Mouse (Mus musculus) hindbrain, embryonic 16.5 days (tissue): ENCODE measurements around the gene Galnt2. TPM values are rescaled to one million over a fixed set of nuclear protein-coding genes. Genes with fewer than 3 reads are reported as not detected.
A peak's percentile ranks its signal among the peaks of the same experiment; 100 is the strongest.

ENCODE experiments used
- ATAC-seq: fragments of 200-750 bp; cut with Nextera tagmentation; 2 replicates; pipeline ENCODE4 v1.8.0; 2017; ENCODE audit warnings: moderate TSS enrichment, moderate library complexity
- H3K27ac ChIP-seq: fragments of 300-500 bp; sonication (generic); 2 replicates; pipeline ENCODE4 v1.5.1; 2014; ENCODE audit warnings: low read depth, mild to moderate bottlenecking, control low read depth, low read length, moderate library complexity
- H3K27me3 ChIP-seq: fragments of 300-500 bp; sonication (generic); replicated peaks from 2 replicates; pipeline ENCODE4 v1.6.1; 2014; ENCODE audit warnings: low read length; ENCODE audit not compliant: control insufficient read depth, insufficient read depth
- H3K36me3 ChIP-seq: fragments of 300-500 bp; sonication (generic); 2 replicates; pipeline ENCODE4 v1.6.1; 2014; ENCODE audit warnings: mild to moderate bottlenecking, low read length, moderate library complexity, mixed read lengths; ENCODE audit not compliant: control insufficient read depth, insufficient read depth
- H3K4me1 ChIP-seq: fragments of 300-500 bp; sonication (generic); 2 replicates; pipeline ENCODE4 v1.6.1; 2014; ENCODE audit warnings: low read depth, low read length; ENCODE audit not compliant: control insufficient read depth, insufficient read depth
- H3K4me2 ChIP-seq: fragments of 300-500 bp; sonication (generic); 2 replicates; pipeline ENCODE4 v1.6.1; 2014; ENCODE audit warnings: mild to moderate bottlenecking, low read length, control low read depth, moderate library complexity
- H3K4me3 ChIP-seq: fragments of 300-500 bp; sonication (generic); 2 replicates; pipeline ENCODE4 v1.5.1; 2014; ENCODE audit warnings: mild to moderate bottlenecking, low read length, control low read depth, moderate library complexity
- H3K9ac ChIP-seq: fragments of 300-500 bp; sonication (generic); 2 replicates; pipeline ENCODE4 v1.6.1; 2014; ENCODE audit warnings: low read depth, mild to moderate bottlenecking, control low read depth, low read length, moderate library complexity
- H3K9me3 ChIP-seq: fragments of 300-500 bp; sonication (generic); 2 replicates; pipeline ENCODE4 v1.6.1; 2014; ENCODE audit warnings: mild to moderate bottlenecking, low read length, moderate library complexity; ENCODE audit not compliant: control insufficient read depth
- WGBS: fragments of 180-500 bp; shearing (Covaris S2); extraction: QIAGEN DNeasy Blood & Tissue Kit; methylation state at CpG from one replicate; pipeline ENCODE4 v1.1.7; 2014; 5-methylcytosine and 5-hydroxymethylcytosine counted together
- polyA plus RNA-seq: library from polyadenylated mRNA; unstranded; fragments of >200 nt; fragmentation: Nextera tagmentation; extraction: Ambion mirVana; gene quantifications from 2 replicates; pipeline ENCODE4 v1.2.1, GENCODE M21; 2015

Gene Galnt2
- polyA plus RNA-seq, 1 experiment from 2014 or later, result 33.8 TPM

- peaks cover 27% of the 10 kb centered on the region for H3K4me1 ChIP-seq
- no peaks in the 10 kb centered on the region for H3K9me3 ChIP-seq
- peak overlapping the region; percentile 95 for H3K9ac ChIP-seq
- ATAC-seq, result no peak
- no peaks in the 10 kb centered on the region for H3K27me3 ChIP-seq
- H3K36me3 ChIP-seq, result no peaks in the 10 kb centered on the region
- WGBS, result 47% methylated on average over 8 of the region's 8 CpGs
- H3K4me3 ChIP-seq, result peak overlapping the region; percentile 97
- peak overlapping the region; percentile 48 for H3K27ac ChIP-seq
- peak overlapping the region; percentile 64 for H3K4me2 ChIP-seq
Measured at GRCm38 (mm10) chr8:124230496-124231175, 555 bp upstream of the Galnt2 start.

GRCm38 (mm10) chr8:124231485-124232279 lies 491 bp downstream of the Galnt2 start:
- Histone ChIP-seq H3K27ac (peak overlapping the region; percentile 84), H3K36me3 (no peaks in the 10 kb centered on the region), H3K27me3 (no peaks in the 10 kb centered on the region), H3K4me1 (peaks cover 27% of the 10 kb centered on the region), H3K4me2 (peak overlapping the region; percentile 64), H3K4me3 (peak overlapping the region; percentile 97), H3K9ac (peak overlapping the region; percentile 95), H3K9me3 (no peaks in the 10 kb centered on the region)
- under 1% methylated on average over 73 of the region's 83 CpGs for WGBS
- peak; percentile 85 for ATAC-seq

GRCm38 (mm10) chr8:124232280-124232600 lies 1.0 kb downstream of the Galnt2 start:
- ATAC-seq, result no peak
- no peaks in the 10 kb centered on the region for H3K27me3 ChIP-seq
- WGBS, result 1% methylated on average over 18 of the region's 18 CpGs
- no peaks in the 10 kb centered on the region for H3K9me3 ChIP-seq
- peak overlapping the region; percentile 97 for H3K4me3 ChIP-seq
- H3K4me1 ChIP-seq, result peaks cover 27% of the 10 kb centered on the region
- H3K36me3 ChIP-seq, result no peaks in the 10 kb centered on the region
- peak overlapping the region; percentile 95 for H3K9ac ChIP-seq
- no peak overlapping the region for H3K27ac ChIP-seq
- peak overlapping the region; percentile 64 for H3K4me2 ChIP-seq

DNA sequence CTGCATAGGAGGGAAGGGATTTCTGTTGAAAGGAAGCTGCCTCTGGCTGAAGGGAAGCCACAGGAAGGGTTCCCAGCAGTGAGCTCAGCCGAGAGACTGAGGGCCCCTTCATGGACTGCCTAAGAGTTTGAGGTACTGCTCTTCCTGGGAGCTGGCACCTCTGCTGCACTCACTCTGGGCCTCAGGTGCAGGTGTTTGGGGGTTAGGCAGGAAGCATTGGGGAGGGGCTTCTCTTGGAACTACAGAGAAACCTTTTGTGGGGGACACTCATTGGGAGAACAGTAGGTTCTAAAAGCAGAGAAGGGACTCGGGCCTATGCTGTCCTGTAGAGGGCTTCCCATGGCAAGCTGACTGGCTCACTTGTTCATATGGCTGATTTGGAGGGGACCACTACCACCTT lies 3.3 kb downstream of the Galnt2 start:
- Histone ChIP-seq H3K27ac (no peak overlapping the region), H3K27me3 (no peaks in the 10 kb centered on the region), H3K9me3 (no peaks in the 10 kb centered on the region), H3K4me1 (peaks cover 32% of the 10 kb centered on the region), H3K4me2 (peak overlapping the region; percentile 31; the same call in 1 of the 2 replicates), H3K4me3 (no peak overlapping the region), H3K9ac (no peak overlapping the region), H3K36me3 (no peaks in the 10 kb centered on the region)
- 33% methylated on average over 2 of the region's 2 CpGs for WGBS
- no peak for ATAC-seq

DNA sequence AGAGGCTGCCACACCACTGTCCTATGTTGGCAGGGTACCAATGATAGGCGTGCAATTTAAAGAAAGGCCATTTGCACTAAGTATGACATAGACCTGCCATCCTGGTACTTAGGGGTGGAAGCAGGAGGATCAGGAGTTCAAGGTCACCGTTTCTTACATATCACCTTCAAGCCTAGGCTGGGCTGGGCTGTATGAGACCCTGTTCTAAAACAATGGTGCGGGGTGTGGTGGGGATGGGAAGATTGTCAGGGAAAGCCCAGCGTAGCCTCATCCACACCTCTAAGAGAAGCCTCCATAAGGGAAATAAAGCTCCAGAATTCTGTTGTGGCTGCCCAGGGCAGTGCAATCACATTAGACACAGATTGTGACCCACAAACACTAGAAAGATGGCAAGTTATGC lies 4.3 kb downstream of the Galnt2 start:
- Histone ChIP-seq H3K27me3 (no peaks in the 10 kb centered on the region), H3K36me3 (no peaks in the 10 kb centered on the region), H3K27ac (no peak overlapping the region), H3K4me1 (peaks cover 38% of the 10 kb centered on the region), H3K4me2 (no peak overlapping the region), H3K9me3 (no peaks in the 10 kb centered on the region), H3K4me3 (no peak overlapping the region), H3K9ac (no peak overlapping the region)
- ATAC-seq, result no peak
- WGBS, result 88% methylated on average over 4 of the region's 4 CpGs

- Histone ChIP-seq H3K27ac (no peak overlapping the region), H3K36me3 (no peaks in the 10 kb centered on the region), H3K27me3 (no peaks in the 10 kb centered on the region), H3K9me3 (peaks cover 2% of the 10 kb centered on the region; the same call in 1 of the 2 replicates), H3K4me2 (no peak overlapping the region), H3K4me1 (peaks cover 22% of the 10 kb centered on the region), H3K9ac (no peak overlapping the region), H3K4me3 (no peak overlapping the region)
- WGBS, result 79% methylated on average over 6 of the region's 6 CpGs
- ATAC-seq, result no peak
Measured at GRCm38 (mm10) chr8:124239350-124239749, 8.2 kb downstream of the Galnt2 start.

DNA sequence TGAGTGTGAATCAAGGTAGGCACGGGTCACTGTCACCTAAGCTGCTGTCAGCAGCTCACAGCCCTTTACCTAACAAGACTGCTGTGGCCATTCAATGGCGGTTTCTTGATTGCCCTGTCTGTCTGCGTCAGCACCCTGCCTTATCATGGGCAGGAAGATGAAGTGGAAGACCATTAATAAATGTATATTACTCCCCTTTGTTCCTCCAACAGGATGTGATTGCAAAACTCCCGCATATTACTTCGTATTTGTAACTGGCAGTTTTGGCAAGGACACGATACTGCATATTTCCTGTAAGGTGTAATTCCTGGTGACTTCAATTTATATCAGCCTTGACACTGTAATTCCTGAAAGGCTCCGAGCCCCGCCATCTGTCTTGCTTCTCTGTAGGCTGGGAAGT lies 9.7 kb downstream of the Galnt2 start:
- no peak for ATAC-seq
- Histone ChIP-seq H3K4me2 (no peak overlapping the region), H3K27me3 (no peaks in the 10 kb centered on the region), H3K27ac (no peak overlapping the region), H3K4me3 (no peak overlapping the region), H3K9ac (0 out of 2 replicates have a peak overlapping the region, but pooled peaks have one; percentile 14), H3K4me1 (peaks cover 17% of the 10 kb centered on the region), H3K36me3 (no peaks in the 10 kb centered on the region), H3K9me3 (peaks cover 2% of the 10 kb centered on the region; the same call in 1 of the 2 replicates)
- WGBS, result 60% methylated on average over 8 of the region's 8 CpGs

DNA sequence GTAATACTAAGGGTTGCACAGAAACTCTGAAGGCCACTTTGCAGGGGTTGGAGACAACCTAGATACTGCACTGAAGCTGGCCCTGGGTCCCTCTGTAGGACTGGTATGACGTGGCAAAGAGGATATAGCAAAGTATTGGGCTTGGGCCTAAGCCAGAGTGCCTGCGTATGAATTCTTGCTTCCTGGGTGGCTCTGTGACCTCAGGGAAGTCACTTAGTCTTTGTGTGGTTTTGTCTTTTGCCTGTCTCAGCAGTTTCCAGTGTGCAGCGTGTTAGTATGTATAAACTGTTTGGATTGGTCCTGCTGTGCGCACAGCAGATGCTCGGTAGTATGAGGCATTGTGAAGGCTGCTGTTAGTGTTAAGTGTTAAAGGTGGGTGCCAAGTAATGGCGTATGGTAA lies 11.0 kb downstream of the Galnt2 start:
- H3K9me3 ChIP-seq, result peaks cover 2% of the 10 kb centered on the region; the same call in 1 of the 2 replicates
- 57% methylated on average over 6 of the region's 6 CpGs for WGBS
- H3K4me2 ChIP-seq, result no peak overlapping the region
- H3K9ac ChIP-seq, result no peak overlapping the region
- no peak overlapping the region for H3K27ac ChIP-seq
- ATAC-seq, result no peak; the same call in 1 of the 2 replicates
- peaks cover 17% of the 10 kb centered on the region for H3K4me1 ChIP-seq
- no peak overlapping the region for H3K4me3 ChIP-seq
- H3K36me3 ChIP-seq, result no peaks in the 10 kb centered on the region
- no peaks in the 10 kb centered on the region for H3K27me3 ChIP-seq

- peaks cover 2% of the 10 kb centered on the region; the same call in 1 of the 2 replicates for H3K9me3 ChIP-seq
- H3K36me3 ChIP-seq, result no peaks in the 10 kb centered on the region
- no peak overlapping the region for H3K4me2 ChIP-seq
- no peaks in the 10 kb centered on the region for H3K27me3 ChIP-seq
- no peak overlapping the region for H3K9ac ChIP-seq
- no peak for ATAC-seq
- H3K4me3 ChIP-seq, result no peak overlapping the region
- H3K4me1 ChIP-seq, result peaks cover 20% of the 10 kb centered on the region
- WGBS, result 92% methylated on average over 5 of the region's 5 CpGs
- H3K27ac ChIP-seq, result no peak overlapping the region
Measured at GRCm38 (mm10) chr8:124242913-124243312, 11.7 kb downstream of the Galnt2 start.
